Mouse (Mus musculus): ENCODE data around the gene Lgi4.

Gene Lgi4

GRCm38 (mm10) chr7:31077885-31078445, 18.8 kb downstream of the Lgi4 start:
- DNase-seq = peak; percentile 56

GRCm38 (mm10) chr7:31079670-31080069, 20.5 kb downstream of the Lgi4 start:
- no peak for DNase-seq

GRCm38 (mm10) chr7:31080611-31081010, 21.5 kb downstream of the Lgi4 start:
- DNase-seq = no peak

GRCm38 (mm10) chr7:31081106-31081505, 22.0 kb downstream of the Lgi4 start:
- DNase-seq = no peak

GRCm38 (mm10) chr7:31082106-31082505, 23.0 kb downstream of the Lgi4 start:
- DNase-seq = no peak

GRCm38 (mm10) chr7:31082831-31083588, 23.9 kb downstream of the Lgi4 start:
- DNase-seq = peak; percentile 60

GRCm38 (mm10) chr7:31084140-31084539, 25.0 kb downstream of the Lgi4 start:
- no peak for DNase-seq

- no peak for DNase-seq
Measured at GRCm38 (mm10) chr7:31085171-31085570, 26.0 kb downstream of the Lgi4 start.

GRCm38 (mm10) chr7:31086175-31086755, 27.1 kb downstream of the Lgi4 start:
- DNase-seq = no peak

GRCm38 (mm10) chr7:31087262-31087661, 28.1 kb downstream of the Lgi4 start:
- DNase-seq = no peak

GRCm38 (mm10) chr7:31088206-31088605, 29.1 kb downstream of the Lgi4 start:
- DNase-seq = no peak

- DNase-seq = no peak
Measured at GRCm38 (mm10) chr7:31089721-31090120, 30.6 kb downstream of the Lgi4 start.

GRCm38 (mm10) chr7:31094774-31095501, 35.8 kb downstream of the Lgi4 start:
- no peak for DNase-seq

GRCm38 (mm10) chr7:31096892-31097564, 37.9 kb downstream of the Lgi4 start:
- no peak for DNase-seq

- DNase-seq = peak; percentile 92
Measured at GRCm38 (mm10) chr7:31097583-31098248, 38.6 kb downstream of the Lgi4 start.

- no peak for DNase-seq
Measured at GRCm38 (mm10) chr7:31098697-31099611, 39.8 kb downstream of the Lgi4 start.

- no peak for DNase-seq
Measured at GRCm38 (mm10) chr7:31099612-31099982, 40.5 kb downstream of the Lgi4 start.

GRCm38 (mm10) chr7:31100786-31101185, 41.6 kb downstream of the Lgi4 start:
- no peak for DNase-seq

GRCm38 (mm10) chr7:31105061-31105768, 46.1 kb downstream of the Lgi4 start:
- peak; percentile 86 for DNase-seq

GRCm38 (mm10) chr7:31106166-31106565, 47.0 kb downstream of the Lgi4 start:
- DNase-seq = no peak

- DNase-seq = no peak
Measured at GRCm38 (mm10) chr7:31107781-31108180, 48.6 kb downstream of the Lgi4 start.

Data from right cerebral cortex, adult 18-20 months (tissue).